In genomic region chr11:98767276-98767675, GRCm38 (mm10) we compare ENCODE assay signal across 8 mouse cellular contexts. TPM values are rescaled to one million over a fixed set of nuclear protein-coding genes. Genes with fewer than 3 reads are reported as not detected.
DNase-seq lines count a peak whose midpoint lies in the region; ATAC-seq and TF ChIP-seq lines count a peak whose summit lies in the region.

No protein-coding gene starts in this region.

- H3K9ac ChIP-seq in intestine, postnatal 0 days (ENCODE audit: low read depth, low read length) = no peak overlapping the region

- H3K4me3 ChIP-seq in cortical plate, adult 2 months (ENCODE audit: insufficient read depth, low read length) = no peak overlapping the region
- no peak overlapping the region for H3K4me3 ChIP-seq in intestine, postnatal 0 days (ENCODE audit: low read depth, low read length)

- no peak for ATAC-seq in intestine, postnatal 0 days

- peaks cover 62% of the 10 kb centered on the region for H3K36me3 ChIP-seq in intestine, postnatal 0 days (ENCODE audit: control insufficient read depth, insufficient read depth)

- no peak overlapping the region for H3K27ac ChIP-seq in cortical plate, adult 2 months (ENCODE audit: insufficient read depth, low read length)
- H3K27ac ChIP-seq in intestine, postnatal 0 days (ENCODE audit: low read depth, low read length) = no peak overlapping the region

- TF ChIP-seq POLR2A in cortical plate, adult 2 months (IDR thresholded peaks at IDR 0.05; ENCODE audit: extremely low read depth, insufficient read depth, low read length) = peak; percentile 60

- no peaks in the 10 kb centered on the region for H3K27me3 ChIP-seq in intestine, postnatal 0 days (replicated peaks; ENCODE audit: control insufficient read depth, insufficient read depth, low read length)

- H3K9me3 ChIP-seq in intestine, postnatal 0 days (ENCODE audit: control insufficient read depth) = no peaks in the 10 kb centered on the region

- no peaks in the 10 kb centered on the region; the same call in 1 of the 2 replicates for H3K4me1 ChIP-seq in cortical plate, adult 2 months (ENCODE audit: control insufficient read depth, insufficient read depth, low read length)
- peaks cover 5% of the 10 kb centered on the region for H3K4me1 ChIP-seq in intestine, postnatal 0 days (replicated peaks; ENCODE audit: control insufficient read depth, insufficient read depth, low read length)

- TF ChIP-seq CTCF in cortical plate, adult 2 months (IDR thresholded peaks at IDR 0.05; ENCODE audit: extremely low read depth, insufficient read depth, low read length) = no peak
- TF ChIP-seq CTCF in intestine, postnatal 0 days (IDR thresholded peaks at IDR 0.05; ENCODE audit: low read depth) = no peak

- 0 out of 2 replicates have a peak overlapping the region, but pooled peaks have one; percentile 9 for H3K4me2 ChIP-seq in intestine, postnatal 0 days (replicated peaks; ENCODE audit: low read depth)

- 42% methylated on average over 9 of the region's 9 CpGs for WGBS in intestine, postnatal 0 days

- DNase-seq in ovary, postnatal 36 days (ENCODE audit: low spot score) = peak; percentile 5
- DNase-seq in ovary, postnatal 14 days (ENCODE audit: low spot score) = no peak
- DNase-seq in gastrocnemius, postnatal 10 days = peak; percentile 41
- DNase-seq in lung, postnatal 10 days = peak; percentile 69
- DNase-seq in urinary bladder, postnatal 4 days (ENCODE audit: low spot score in 2 of 2) = no peak
- DNase-seq in layer of hippocampus, adult 8-10 months (ENCODE audit: low spot score in 2 of 2) = no peak

RNA-seq across cellular contexts. Expression of gene Nr1d1, which starts 7.9 kb away (rescaled TPM):
- polyA plus RNA-seq in cortical plate, adult 2 months (2012; rRNA removed) = 153 and 156 TPM in 2 replicates
- total RNA-seq in gastrocnemius, postnatal 10 days (2021) = 10 to 100 TPM; 42.4 to 58.7 TPM
- 4.1 and 5.1 TPM in 2 replicates for polyA plus RNA-seq in intestine, postnatal 0 days (2015; fragmentation: Nextera tagmentation; extraction: Ambion mirVana)
- total RNA-seq in layer of hippocampus, adult 8-10 months (2022) = 10 to 100 TPM; 86.6 to 99.6 (median 92.7) TPM

RNA-seq across cellular contexts. Expression of gene Thra, which starts 26.8 kb away (rescaled TPM):
- 721 and 771 TPM in 2 replicates for polyA plus RNA-seq in cortical plate, adult 2 months (2012; rRNA removed)
- 100 to 1,000 TPM; 149 to 169 TPM for total RNA-seq in gastrocnemius, postnatal 10 days (2021)
- polyA plus RNA-seq in intestine, postnatal 0 days (2015; fragmentation: Nextera tagmentation; extraction: Ambion mirVana) = 32.4 and 39.1 TPM in 2 replicates
- 100 to 1,000 TPM; 919 to 985 (median 938) TPM for total RNA-seq in layer of hippocampus, adult 8-10 months (2022)

RNA-seq across cellular contexts. Expression of gene Msl1, which starts 28.0 kb away (rescaled TPM):
- 119 and 131 TPM in 2 replicates for polyA plus RNA-seq in cortical plate, adult 2 months (2012; rRNA removed)
- 10 to 100 TPM; 62.6 to 74.1 TPM for total RNA-seq in gastrocnemius, postnatal 10 days (2021)
- polyA plus RNA-seq in intestine, postnatal 0 days (2015; fragmentation: Nextera tagmentation; extraction: Ambion mirVana) = 12.6 and 15.1 TPM in 2 replicates
- 100 to 1,000 TPM; 140 to 201 (median 177) TPM for total RNA-seq in layer of hippocampus, adult 8-10 months (2022)

RNA-seq across cellular contexts. Expression of gene Casc3, which starts 37.4 kb away (rescaled TPM):
- polyA plus RNA-seq in cortical plate, adult 2 months (2012; rRNA removed) = 44.9 and 47.4 TPM in 2 replicates
- total RNA-seq in gastrocnemius, postnatal 10 days (2021) = 10 to 100 TPM; 19.1 to 26.2 TPM
- polyA plus RNA-seq in intestine, postnatal 0 days (2015; fragmentation: Nextera tagmentation; extraction: Ambion mirVana) = 10.8 and 12.4 TPM in 2 replicates
- total RNA-seq in layer of hippocampus, adult 8-10 months (2022) = 10 to 100 TPM; 50.5 to 64.9 (median 59.4) TPM

RNA-seq across cellular contexts. Expression of gene Med24, which starts 38.0 kb away (rescaled TPM):
- 127 and 144 TPM in 2 replicates for polyA plus RNA-seq in cortical plate, adult 2 months (2012; rRNA removed)
- total RNA-seq in gastrocnemius, postnatal 10 days (2021) = 10 to 100 TPM; 47.8 to 52.5 TPM
- polyA plus RNA-seq in intestine, postnatal 0 days (2015; fragmentation: Nextera tagmentation; extraction: Ambion mirVana) = 14.7 and 18.5 TPM in 2 replicates
- total RNA-seq in layer of hippocampus, adult 8-10 months (2022) = 100 to 1,000 TPM; 118 to 162 (median 138) TPM

Comparison
In these comparisons a context has a peak if more than half of its experiments do, and no peak if none do; other contexts are left out.
1. DNase-seq: peak in ovary, postnatal 36 days (single experiment), gastrocnemius, postnatal 10 days (single experiment) and lung, postnatal 10 days (single experiment); none in ovary, postnatal 14 days (single experiment), urinary bladder, postnatal 4 days (0 of 2) and layer of hippocampus, adult 8-10 months (0 of 2).
2. RNA of gene Thra, which starts 26.8 kb away (total RNA-seq): 919 to 985 TPM in layer of hippocampus, adult 8-10 months; 149 to 169 TPM in gastrocnemius, postnatal 10 days; every median in the first group is over 4 times any median in the second.